Mouse (Mus musculus) lung, adult 2 months (tissue): ENCODE results near the gene Ncapd2. TPM values are rescaled to one million over a fixed set of nuclear protein-coding genes. Genes with fewer than 3 reads are reported as not detected.

Experiments used
- DNase-seq: peaks from one replicate; pipeline ENCODE4 v3.0.0; 2022
- H3K4me1 ChIP-seq: fragments of 200-500 bp; 2 replicates; pipeline ENCODE4 v1.6.1; 2011; ENCODE audit warnings: low read length; ENCODE audit not compliant: control insufficient read depth, insufficient read depth
- H3K4me3 ChIP-seq: fragments of 200-500 bp; replicated peaks from 2 replicates; pipeline ENCODE3; 2011; ENCODE audit warnings: low read depth, mild to moderate bottlenecking, control low read depth, low read length; ENCODE audit errors: extremely low read depth
- CTCF ChIP-seq: fragments of 200-500 bp; IDR thresholded peaks from 2 replicates; pipeline ENCODE4 v1.5.1; 2011; ENCODE audit warnings: mild to moderate bottlenecking, low read length, control low read depth; ENCODE audit not compliant: insufficient read depth
- POLR2A ChIP-seq: fragments of 200-500 bp; IDR thresholded peaks from 2 replicates; pipeline ENCODE4 v1.6.1; 2011; ENCODE audit warnings: low read depth, mild to moderate bottlenecking, control low read depth, low read length, borderline replicate concordance; ENCODE audit errors: extremely low read depth
- WGBS: fragments of 180-500 bp; shearing (Covaris S2); methylation state at CpG from one replicate; pipeline ENCODE4 v1.1.7; 2018; 5-methylcytosine and 5-hydroxymethylcytosine counted together
- polyA plus RNA-seq: library from polyadenylated mRNA; depleted of rRNA; stranded (reverse); fragments of >200 nt; gene quantifications from 2 replicates; pipeline ENCODE4 v1.2.3, GENCODE M21; 2012; rRNA removed

Gene Ncapd2
- 15.5 and 34.2 TPM in 2 replicates for polyA plus RNA-seq

DNA sequence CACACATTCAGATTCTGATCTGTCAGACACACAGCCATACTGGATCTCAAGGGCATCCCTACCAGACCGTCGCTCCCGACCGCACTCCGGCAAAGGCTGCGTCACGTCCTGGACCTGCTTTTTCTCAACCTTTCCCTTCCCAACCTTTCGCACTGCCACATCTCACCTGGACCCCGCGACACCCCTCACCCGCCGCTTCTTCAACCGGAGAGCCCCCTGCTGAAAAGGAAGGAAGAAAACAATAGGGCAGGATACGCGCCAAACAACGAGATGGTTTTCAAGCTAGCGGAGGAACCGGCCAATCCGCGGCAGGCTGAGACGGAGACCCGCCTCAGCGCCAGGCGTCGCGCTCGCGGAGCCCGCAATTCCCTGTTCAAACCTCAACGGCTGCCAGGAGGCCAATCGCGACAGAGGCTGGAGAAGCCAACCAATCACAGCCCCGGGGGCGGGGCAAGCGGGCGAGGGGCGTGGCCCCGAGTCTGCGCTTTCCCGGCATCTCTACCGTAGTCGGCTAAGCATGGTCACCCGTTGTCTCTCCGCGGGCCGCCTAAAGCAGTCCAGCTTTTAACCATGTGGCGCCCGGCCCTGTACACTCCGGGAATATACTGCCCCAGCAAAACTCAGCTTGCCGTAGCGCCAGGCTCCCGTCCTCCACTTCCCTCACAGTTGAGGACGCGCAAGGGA, at the start of gene Ncapd2, which contains the start of gene Mrpl51:
Ncapd2 (minus strand) TSS at position 370 of the 684 bp plus-strand sequence.
Mrpl51 (plus strand) TSS at position 470 of the 684 bp plus-strand sequence.
- Histone ChIP-seq H3K4me3 (peak within 1 kb of the TSS; percentile 89), H3K4me1 (no peaks in the 10 kb centered on the region; the same call in 1 of the 2 replicates)
- WGBS, result under 1% methylated on average over 54 of the region's 54 CpGs
- TF ChIP-seq POLR2A (peak; percentile 34; the same call in 1 of the 2 replicates), CTCF (no peak)
- peak; percentile 93 for DNase-seq

DNA sequence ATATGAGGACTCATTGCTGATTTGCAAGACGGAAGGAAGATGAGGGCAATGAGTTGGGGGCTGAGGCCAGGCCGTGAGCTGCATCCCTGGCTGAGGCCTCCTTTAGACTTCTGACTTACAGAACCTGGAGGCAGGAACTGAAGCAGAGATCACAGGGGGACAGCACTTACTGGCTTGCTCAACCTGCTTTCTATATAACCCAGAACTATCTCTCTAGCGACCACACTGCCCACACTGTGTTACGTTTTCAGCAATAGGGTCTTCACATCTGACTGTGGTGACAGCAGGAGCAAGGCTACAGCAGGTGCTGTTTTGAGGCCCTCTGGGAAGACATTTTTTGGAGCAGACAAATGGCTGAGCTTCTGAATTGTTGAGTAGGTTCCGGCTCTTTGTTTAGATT, 49.1 kb upstream of the Ncapd2 start:
- H3K4me1 ChIP-seq, result no peaks in the 10 kb centered on the region; the same call in 1 of the 2 replicates
- no peak for DNase-seq
- 84% methylated on average over 5 of the region's 5 CpGs for WGBS
- no peak for TF ChIP-seq POLR2A
- TF ChIP-seq CTCF, result no peak
- no peak overlapping the region for H3K4me3 ChIP-seq

DNA sequence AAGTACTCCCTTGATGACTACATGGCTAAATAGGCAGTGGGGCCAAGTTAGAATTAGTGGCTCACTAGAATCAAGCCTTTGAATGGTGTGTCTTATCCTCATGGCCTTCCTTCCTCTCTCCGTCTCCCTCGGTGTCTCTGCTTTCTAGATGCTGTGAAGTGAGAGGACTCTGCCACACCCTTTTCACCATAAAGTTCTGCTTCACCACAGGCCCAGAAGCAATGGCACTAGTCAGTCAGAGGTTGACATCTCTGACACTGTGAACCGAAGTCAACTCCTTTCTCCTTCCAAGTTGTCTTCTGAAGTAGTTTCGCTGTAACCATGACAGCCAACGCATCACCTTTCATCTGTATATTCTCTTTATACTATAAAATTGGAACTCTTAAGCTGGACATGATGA, 48.0 kb upstream of the Ncapd2 start:
- no peak for DNase-seq
- WGBS, result 90% methylated on average over 5 of the region's 5 CpGs
- Histone ChIP-seq H3K4me1 (no peaks in the 10 kb centered on the region; the same call in 1 of the 2 replicates), H3K4me3 (no peak overlapping the region)
- TF ChIP-seq CTCF, result no peak
- no peak for TF ChIP-seq POLR2A

DNA sequence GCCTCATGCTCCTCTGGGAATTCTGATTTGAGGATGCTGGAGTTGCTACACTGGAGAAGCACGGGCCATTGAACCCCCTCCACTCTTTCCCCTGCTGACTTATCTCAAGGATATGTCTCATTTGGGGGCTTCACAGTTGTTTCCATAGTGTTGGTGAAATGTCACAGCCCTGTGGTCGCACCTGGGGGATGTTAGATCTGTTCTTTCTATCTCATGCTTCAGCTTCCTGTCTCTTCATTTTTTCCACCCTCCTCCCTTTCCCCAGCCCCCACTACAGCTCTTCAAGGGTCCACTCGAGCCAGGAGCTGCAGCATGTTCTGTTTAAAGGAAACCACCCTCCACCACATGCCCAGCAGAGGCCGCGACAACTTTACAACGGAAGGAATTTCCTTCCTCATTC, 46.9 kb upstream of the Ncapd2 start:
- no peak for DNase-seq
- 24% methylated on average over 6 of the region's 6 CpGs for WGBS
- peaks cover 7% of the 10 kb centered on the region for H3K4me1 ChIP-seq

DNA sequence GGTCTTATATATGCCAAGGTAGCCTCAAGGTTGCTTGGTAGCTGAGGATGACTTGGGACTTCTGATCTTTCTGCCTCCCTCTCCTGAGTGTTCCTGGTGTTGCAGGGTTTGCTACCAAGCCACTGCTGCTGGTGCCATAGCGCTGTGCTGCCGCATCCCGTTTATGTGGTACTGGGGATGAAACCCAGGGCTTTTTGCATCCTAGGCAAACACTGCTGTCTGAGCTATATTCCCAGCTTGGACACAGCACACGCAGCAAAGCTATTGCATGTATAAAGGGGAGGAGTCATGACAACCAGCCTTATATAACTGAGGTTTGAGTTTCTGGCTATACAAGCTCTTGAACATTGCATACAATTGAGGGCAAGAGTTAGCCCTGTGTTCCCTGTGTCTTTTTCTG, 45.9 kb upstream of the Ncapd2 start:
- WGBS, result 71% methylated on average over 4 of the region's 4 CpGs
- H3K4me1 ChIP-seq, result peaks cover 7% of the 10 kb centered on the region
- TF ChIP-seq CTCF, result no peak
- TF ChIP-seq POLR2A, result no peak
- H3K4me3 ChIP-seq, result no peak overlapping the region
- no peak for DNase-seq

More for the DNA sequence above, 46.9 kb upstream of the Ncapd2 start:
- no peak overlapping the region for H3K4me3 ChIP-seq
- TF ChIP-seq CTCF (no peak), POLR2A (no peak)

DNA sequence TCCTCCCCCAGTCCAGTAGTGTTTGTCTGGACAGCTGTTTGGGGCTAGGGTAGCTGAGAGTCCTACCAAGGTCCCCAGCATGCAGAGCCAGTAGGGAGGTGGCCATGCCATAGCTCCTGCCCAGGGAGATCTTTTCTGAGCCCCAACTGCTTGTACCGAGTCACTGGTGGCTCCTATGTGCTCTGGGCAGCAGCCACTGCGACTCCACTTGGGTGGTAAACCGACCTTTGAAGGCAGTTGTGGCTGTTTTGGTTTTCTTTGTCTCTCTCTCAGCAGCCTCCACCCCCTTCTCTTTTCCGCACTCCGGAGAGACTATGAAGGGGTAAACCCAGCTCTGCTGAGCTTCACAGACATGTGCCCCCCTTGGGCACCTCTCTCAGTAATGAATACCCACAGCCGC, 45.3 kb upstream of the Ncapd2 start, which contains the start of gene Cd27:
Cd27 (minus strand) TSS at position 229 of the 400 bp plus-strand sequence.
- no peak for DNase-seq
- H3K4me3 ChIP-seq, result no peak within 1 kb of the TSS

DNA sequence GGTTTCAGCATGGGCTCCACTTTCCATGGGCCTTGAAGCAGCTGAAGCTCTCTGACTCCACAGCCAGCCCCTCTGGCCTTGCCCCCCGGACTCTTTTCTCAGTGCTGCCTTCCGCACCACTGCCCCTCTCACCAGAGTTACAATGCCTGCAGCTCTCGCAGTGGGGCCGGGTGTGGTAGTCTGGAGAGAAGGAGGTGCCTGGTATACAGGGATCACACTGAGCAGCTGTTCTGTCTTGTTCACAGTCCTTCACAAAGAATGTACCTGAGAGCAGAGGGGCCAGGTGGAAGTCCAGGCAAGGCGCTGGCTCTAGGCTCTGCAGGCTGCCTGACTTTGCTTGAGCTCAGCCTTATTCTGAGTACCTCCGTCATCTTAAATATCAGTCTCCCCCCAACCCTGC, 44.8 kb upstream of the Ncapd2 start:
- Histone ChIP-seq H3K4me1 (peaks cover 7% of the 10 kb centered on the region), H3K4me3 (no peak overlapping the region)
- no peak for DNase-seq
- TF ChIP-seq POLR2A (no peak), CTCF (no peak)
- 80% methylated on average over 6 of the region's 6 CpGs for WGBS

More for the DNA sequence above, 45.3 kb upstream of the Ncapd2 start, which contains the start of gene Cd27:
- H3K4me1 ChIP-seq, result peaks cover 7% of the 10 kb centered on the region
- 62% methylated on average over 6 of the region's 6 CpGs for WGBS
- TF ChIP-seq CTCF, result no peak
- TF ChIP-seq POLR2A, result no peak

DNA sequence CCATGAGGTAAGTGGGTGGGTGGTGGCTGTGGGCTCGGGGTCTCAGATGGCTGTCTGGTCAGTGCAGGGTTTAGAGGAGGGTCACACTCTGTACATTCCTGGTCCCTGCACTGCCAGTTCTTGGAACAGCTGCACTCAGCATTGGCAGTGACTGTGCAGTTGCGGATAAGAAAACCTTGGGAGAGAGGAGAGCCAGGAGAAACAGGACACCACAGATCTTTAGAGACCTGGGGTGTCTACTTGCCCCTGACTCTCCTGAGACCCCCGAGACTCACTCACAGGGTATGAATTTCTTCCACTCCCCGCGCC, 43.0 kb upstream of the Ncapd2 start:
- no peak for TF ChIP-seq CTCF
- TF ChIP-seq POLR2A, result no peak
- peak; percentile 36 for DNase-seq
- WGBS, result 45% methylated on average over 5 of the region's 5 CpGs
- Histone ChIP-seq H3K4me1 (peaks cover 10% of the 10 kb centered on the region), H3K4me3 (peak overlapping the region; percentile 43)

DNA sequence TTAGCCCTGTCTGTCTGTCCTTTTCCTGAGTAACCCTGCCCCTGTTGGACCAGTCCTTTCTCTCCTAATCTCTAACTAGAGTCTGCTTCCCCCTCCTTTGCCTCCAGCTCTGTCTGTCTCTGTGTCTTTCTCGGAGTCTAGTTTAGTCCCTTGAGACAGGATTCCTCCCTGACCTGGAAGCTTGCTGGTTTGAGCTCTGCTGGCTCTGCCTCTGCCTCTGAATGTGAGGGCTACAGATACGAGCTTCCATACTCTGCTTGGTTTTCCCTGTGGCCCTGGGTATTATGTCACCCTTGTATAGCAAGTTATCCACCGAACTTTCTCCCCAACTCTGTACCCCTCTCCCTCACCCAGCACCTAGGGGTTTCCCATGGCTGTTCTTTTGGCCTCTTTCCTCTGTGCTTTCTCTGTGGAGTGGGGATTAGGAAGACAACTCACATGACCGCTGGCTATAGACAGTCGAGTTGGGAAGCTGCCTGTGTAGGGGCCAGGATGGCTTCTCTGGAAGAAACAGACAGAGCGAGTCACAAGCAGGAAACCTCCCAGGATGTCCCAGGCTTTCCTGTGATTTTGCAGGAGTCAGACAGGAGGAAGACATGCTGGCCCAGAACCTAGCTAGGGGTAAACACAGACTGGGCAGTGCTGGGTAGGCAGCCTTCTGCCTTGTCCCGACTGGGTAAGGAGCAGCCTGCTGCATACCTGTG, 42.5 kb upstream of the Ncapd2 start:
- H3K4me1 ChIP-seq, result peaks cover 10% of the 10 kb centered on the region
- TF ChIP-seq POLR2A (no peak; the same call in 1 of the 2 replicates), CTCF (no peak)
- peak overlapping the region; percentile 43 for H3K4me3 ChIP-seq
- DNase-seq, result no peak
- WGBS, result 29% methylated on average over 7 of the region's 7 CpGs

DNA sequence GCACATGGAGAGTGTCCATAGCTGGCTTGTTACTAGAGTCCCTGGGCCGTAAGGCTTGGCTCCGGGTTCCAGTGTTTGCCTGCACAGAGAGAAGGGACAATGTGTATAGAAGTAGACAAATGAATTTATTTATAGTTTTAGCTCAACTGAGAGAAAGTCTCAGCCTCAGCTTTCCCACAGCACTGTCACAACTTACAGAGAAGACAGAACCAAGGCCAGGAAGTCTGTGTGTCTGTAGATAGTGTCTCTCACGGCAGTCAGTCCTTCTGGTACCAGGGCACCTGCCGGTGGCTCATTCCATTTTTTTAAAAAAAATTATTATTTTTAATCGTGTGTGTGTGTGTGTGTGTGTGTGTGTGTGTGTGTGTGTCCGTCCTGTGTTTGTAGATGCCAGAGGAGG, 41.0 kb upstream of the Ncapd2 start:
- DNase-seq, result no peak
- 44% methylated on average over 6 of the region's 6 CpGs for whole genome bisulfite sequencing
- TF ChIP-seq POLR2A (no peak), CTCF (no peak)
- no peak overlapping the region for H3K4me3 ChIP-seq
- H3K4me1 ChIP-seq, result peaks cover 10% of the 10 kb centered on the region
